Mouse (Mus musculus) embryonic fibroblast, embryonic 13.5 days (primary cell): ENCODE data around the gene Hist2h2ac. TPM values are rescaled to one million over a fixed set of nuclear protein-coding genes. Genes with fewer than 3 reads are reported as not detected.
A peak's percentile ranks its signal among the peaks of the same experiment; 100 is the strongest.
"Not testable (repeated sequence)": the region's sequence is repeated elsewhere in the genome, so short reads cannot be mapped to it uniquely, and the experiment has no call there.

ENCODE experiments used
- H3K27ac ChIP-seq: 2 replicates; pipeline ENCODE4 v1.5.1; 2012; ENCODE audit warnings: low read length, control low read depth, inconsistent platforms; ENCODE audit not compliant: insufficient read depth
- H3K4me1 ChIP-seq: 2 replicates; pipeline ENCODE4 v1.6.1; 2011; ENCODE audit warnings: low read length; ENCODE audit not compliant: control insufficient read depth, insufficient read depth
- H3K4me3 ChIP-seq: 2 replicates; pipeline ENCODE4 v1.5.1; 2011; ENCODE audit warnings: mild to moderate bottlenecking, control low read depth, low read length; ENCODE audit not compliant: insufficient read depth
- CTCF ChIP-seq: IDR thresholded peaks from 2 replicates; pipeline ENCODE4 v1.5.1; 2011; ENCODE audit warnings: mild to moderate bottlenecking, control low read depth, low read length, moderate library complexity, borderline replicate concordance; ENCODE audit not compliant: insufficient read depth
- POLR2A ChIP-seq: IDR thresholded peaks from 2 replicates; pipeline ENCODE4 v1.6.1; 2011; ENCODE audit warnings: low read depth, mild to moderate bottlenecking, control low read depth, low read length, moderate library complexity
- polyA plus RNA-seq: library from polyadenylated mRNA; stranded (reverse); fragments of >200 nt; gene quantifications from 2 replicates; pipeline ENCODE4 v1.2.4, GENCODE M21; 2011; ENCODE audit warnings: low read depth; ENCODE audit not compliant: missing spikeins, insufficient read length

The Hist2h2ac gene
- polyA plus RNA-seq, 1 experiment, result 5.3 TPM

DNA sequence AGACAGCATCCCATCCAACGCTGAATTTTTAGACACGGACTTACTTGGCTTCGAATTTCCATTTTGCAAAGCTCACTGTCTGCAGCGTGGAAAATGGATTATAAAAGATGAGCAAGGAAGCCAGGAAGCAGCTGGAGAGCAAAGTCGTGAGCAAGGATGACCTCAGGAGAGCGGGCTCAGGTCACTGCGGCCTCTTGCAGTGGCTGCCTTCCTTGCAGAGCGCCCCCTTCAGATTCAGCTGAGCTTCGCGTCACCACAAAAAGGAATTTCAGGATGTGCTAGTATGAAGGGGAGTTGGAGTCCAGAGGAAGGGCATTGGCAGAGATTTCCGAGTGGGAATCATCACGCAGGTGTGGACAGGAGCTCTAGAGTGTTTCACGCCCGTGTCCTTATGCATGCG, 11.4 kb downstream of the Hist2h2ac start:
- Histone ChIP-seq H3K4me1 (no peaks in the 10 kb centered on the region), H3K4me3 (no peak overlapping the region), H3K27ac (no peak overlapping the region)
- no peak for TF ChIP-seq POLR2A
- peak; percentile 29; the same call in 1 of the 2 replicates for TF ChIP-seq CTCF

DNA sequence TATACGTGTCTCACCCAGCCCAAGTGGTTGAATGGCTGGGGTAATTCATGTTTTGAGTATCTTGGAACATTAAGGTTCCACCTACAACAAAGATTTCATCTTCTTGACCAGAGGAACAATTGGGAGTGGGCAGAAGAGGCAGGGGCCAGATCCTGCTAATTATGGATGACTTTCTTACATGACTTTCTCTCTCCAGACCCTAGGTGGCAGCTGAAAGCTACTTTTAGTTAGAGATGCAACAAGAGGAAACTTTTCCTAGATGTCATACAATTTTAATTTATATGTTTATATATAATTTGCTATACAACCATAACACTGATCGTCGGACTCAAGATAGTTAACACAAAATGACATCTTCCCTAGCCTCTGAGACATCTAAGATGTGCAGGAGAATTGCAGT, 12.9 kb downstream of the Hist2h2ac start:
- TF ChIP-seq CTCF (no peak), POLR2A (no peak)
- Histone ChIP-seq H3K4me1 (no peaks in the 10 kb centered on the region), H3K27ac (no peak overlapping the region), H3K4me3 (no peak overlapping the region)

DNA sequence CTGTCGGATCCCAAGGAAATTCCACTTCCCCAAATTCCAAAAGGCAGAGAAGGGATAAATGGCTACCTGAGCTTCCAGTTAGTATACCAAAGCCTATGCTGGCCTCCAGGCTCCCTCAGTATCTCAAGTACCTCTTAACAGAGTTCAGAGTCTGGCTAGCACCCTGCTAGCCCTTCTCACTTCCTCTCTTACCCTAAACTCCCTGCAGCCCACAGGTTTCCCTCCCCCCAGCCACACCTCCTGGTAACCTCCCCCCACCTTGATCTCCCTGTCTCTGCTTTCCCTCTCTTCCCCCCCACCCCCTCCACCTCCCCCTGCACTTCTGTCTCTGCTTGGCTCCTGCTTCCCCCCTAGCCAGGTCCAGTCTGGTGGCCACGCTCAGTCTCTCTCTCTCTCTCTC, 20.9 kb downstream of the Hist2h2ac start:
- TF ChIP-seq CTCF (no peak), POLR2A (no peak)
- H3K4me1 ChIP-seq, result no peaks in the 10 kb centered on the region
- no peak overlapping the region for H3K27ac ChIP-seq
- no peak overlapping the region for H3K4me3 ChIP-seq

DNA sequence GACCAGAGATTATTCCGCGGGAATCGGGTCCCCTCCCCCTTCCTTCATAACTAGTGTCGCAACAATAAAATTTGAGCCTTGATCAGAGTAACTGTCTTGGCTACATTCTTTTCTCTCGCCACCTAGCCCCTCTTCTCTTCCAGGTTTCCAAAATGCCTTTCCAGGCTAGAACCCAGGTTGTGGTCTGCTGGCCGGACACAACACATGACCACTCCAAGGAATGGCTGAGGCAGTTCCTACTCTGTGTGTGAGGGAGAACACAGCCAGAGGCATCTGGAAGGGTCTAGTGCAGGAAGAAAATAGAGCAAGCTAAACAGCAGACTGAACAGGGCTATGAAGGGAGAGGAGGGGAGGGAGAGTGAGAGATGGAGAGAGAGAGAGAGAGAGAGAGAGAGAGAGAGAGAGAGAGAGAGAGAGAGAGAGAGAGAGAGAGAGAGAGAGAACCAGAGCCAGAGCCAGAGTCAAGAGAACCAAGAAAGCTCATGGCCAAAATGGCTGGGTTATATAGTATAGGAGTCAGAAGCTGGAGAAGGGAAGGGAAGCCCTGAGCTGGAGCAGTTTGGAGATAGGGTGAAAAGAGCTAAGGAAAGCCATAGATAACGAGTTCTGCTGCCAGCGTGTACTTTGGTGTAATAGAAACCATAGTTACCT, 22.0 kb downstream of the Hist2h2ac start:
- not testable (repeated sequence) for H3K4me3 ChIP-seq, H3K4me1 ChIP-seq, H3K27ac ChIP-seq

DNA sequence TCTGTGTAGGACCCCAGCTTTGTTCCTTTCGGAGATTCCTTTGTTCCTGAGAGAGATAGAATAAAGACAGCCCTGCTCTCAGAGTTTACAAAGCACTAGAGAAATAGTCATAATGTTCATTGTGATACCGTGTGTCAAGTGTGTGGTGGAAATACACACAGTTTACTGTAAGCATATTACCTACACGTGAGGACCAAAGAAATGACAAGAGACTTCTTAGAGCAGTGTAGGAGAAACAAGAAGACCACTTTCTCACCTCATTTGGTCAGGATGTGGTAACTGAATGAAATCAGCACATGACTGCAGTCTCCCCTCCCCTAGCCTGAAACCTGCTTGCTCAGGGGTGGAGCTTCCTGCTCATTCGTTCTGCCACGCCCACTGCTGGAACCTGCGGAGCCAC, 22.5 kb downstream of the Hist2h2ac start:
- TF ChIP-seq CTCF (no peak), POLR2A (0 out of 2 replicates have a peak, but pooled peaks have one; percentile 24)
- Histone ChIP-seq H3K27ac (no peak overlapping the region), H3K4me1 (no peaks in the 10 kb centered on the region), H3K4me3 (no peak overlapping the region)

DNA sequence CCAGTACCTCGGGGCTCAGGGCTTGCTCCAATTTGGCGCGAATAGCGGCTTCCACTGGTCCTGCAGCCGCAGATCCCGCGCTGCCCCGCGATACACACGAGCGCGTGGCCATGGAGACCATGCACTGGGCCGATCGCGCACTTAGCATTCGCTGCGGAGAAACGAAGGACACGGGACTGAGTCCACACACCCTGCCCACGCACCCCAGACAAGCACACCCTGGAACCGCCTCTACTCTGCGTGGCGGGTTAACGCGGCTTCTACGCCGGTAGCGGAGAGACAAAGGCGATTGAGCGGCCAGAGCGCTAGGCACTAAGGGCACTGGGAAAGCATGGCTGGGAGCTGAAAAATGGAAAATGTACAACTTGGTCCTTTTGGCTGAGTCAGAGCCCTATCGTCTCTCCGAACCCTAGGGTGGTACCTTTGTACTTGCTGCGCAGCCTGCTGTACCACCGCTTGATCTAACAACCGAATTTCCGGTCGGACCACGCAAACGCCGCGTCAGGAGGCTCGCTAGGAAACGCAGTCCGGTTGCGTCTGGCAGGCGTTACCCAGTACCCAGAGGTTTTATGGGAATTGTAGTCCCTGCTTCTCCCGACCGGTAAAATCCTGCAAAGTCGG, 23.4 kb downstream of the Hist2h2ac start:
- no peak for TF ChIP-seq CTCF
- peak; percentile 94 for TF ChIP-seq POLR2A
- Histone ChIP-seq H3K4me3 (peak overlapping the region; percentile 79), H3K4me1 (no peaks in the 10 kb centered on the region), H3K27ac (peak overlapping the region; percentile 81)

DNA sequence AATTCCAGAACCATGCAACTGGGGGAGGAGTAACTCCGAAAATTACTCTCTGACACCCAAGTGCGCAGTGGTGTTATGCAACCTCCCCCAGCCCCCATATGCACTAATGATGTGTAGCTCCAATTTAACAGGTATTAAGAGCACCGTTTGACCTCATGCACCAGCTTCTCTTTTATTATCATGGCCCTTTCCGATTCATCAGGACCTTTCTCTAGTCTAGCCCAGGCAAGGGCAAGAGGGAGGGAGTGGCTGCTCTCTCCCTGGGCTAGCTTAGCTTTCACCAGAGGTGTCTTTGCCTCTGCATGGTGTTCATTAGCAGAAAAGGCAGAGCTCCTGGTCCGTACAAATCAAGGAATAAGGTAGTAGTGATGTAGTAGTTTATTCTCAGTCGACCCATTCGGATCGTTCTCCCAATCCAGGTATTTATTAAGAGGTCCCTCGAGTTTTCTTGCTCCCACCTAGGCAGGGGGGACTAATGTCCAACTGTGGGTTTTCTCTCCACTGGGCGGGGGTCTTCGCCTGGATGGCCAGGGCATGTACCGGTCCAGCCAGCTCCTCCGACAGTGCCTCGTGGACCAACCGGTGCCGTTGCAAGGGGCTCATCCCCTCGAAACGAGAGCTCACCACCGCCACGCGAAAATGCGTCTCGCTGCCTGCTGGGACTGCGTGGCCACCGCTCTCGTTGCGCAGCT, 24.1 kb downstream of the Hist2h2ac start:
- peak overlapping the region; percentile 81 for H3K27ac ChIP-seq
- TF ChIP-seq CTCF (no peak), POLR2A (no peak; the same call in 1 of the 2 replicates)

DNA sequence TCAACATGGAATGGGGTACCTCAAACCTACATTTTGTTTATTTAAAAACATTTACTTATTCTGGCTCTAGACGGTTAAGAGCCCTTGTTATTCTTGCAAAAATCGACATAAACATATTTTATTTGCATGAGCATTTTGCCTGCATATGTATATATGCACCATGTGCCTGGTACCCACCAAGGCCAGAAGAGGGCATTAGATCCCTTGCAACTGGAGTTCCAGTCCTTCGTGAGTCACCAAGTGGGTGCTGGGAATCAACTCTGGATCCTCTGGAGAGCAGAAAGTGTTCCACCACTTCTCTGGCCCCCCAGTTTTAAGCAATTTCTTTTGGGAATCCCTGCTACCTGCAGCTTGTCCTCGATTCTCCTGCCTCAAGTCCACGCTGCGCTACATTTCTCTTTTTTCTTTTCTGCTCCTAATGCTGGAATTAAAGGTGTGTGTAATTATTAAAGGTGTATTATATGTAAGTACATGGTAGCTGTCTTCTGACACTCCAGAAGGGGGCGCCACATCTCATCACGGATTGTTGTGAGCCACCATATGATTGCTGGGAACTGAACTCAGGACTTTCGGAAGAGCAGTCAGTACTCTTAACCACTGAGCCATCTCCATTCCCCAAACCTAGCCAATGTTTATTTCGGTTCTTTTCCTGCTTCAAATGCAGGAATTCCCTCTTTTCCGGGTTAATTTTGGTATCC, 24.9 kb downstream of the Hist2h2ac start:
- H3K4me3 ChIP-seq, result no peak overlapping the region

More for the DNA sequence above, 24.1 kb downstream of the Hist2h2ac start:
- peak overlapping the region; percentile 79 for H3K4me3 ChIP-seq
- no peaks in the 10 kb centered on the region for H3K4me1 ChIP-seq

DNA sequence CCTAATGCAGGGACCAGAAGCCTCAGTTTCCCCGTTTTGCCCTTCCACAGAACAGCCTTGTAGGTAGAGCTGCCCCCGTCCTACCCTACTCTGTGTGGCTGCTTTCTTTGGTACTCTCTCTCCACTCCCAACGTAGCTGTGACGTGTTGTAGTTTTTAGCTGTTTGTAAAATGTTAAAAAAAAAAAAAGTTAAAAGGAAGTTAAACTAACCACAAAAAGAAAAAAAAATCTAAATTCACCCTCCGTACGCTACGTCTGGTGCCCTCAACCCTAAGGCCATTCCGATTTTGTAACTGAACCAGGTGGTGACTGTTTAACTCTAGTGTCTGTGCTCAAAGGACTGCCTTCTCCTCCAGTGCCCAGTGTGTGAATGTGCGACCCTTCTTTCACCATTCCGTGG, 25.7 kb downstream of the Hist2h2ac start:
- H3K27ac ChIP-seq, result no peak overlapping the region
- H3K4me3 ChIP-seq, result no peak overlapping the region
- no peaks in the 10 kb centered on the region for H3K4me1 ChIP-seq
- TF ChIP-seq POLR2A (no peak), CTCF (no peak)

More for the DNA sequence above, 24.9 kb downstream of the Hist2h2ac start:
- Histone ChIP-seq H3K4me1 (no peaks in the 10 kb centered on the region), H3K27ac (no peak overlapping the region)
- TF ChIP-seq CTCF (no peak), POLR2A (no peak)
